Mouse (Mus musculus): ENCODE results near the gene Ppp4r1.

The Ppp4r1 gene

GRCm38 (mm10) chr17:65865265-65865664 is 82.9 kb downstream of the Ppp4r1 start:
- no peak for DNase-seq

GRCm38 (mm10) chr17:65866201-65866600 is 83.8 kb downstream of the Ppp4r1 start:
- no peak for DNase-seq

- no peak for DNase-seq
Measured at GRCm38 (mm10) chr17:65867996-65868395, 85.6 kb downstream of the Ppp4r1 start.

- DNase-seq = no peak
Measured at GRCm38 (mm10) chr17:65869720-65870119, 87.3 kb downstream of the Ppp4r1 start.

GRCm38 (mm10) chr17:65870146-65870545 is 87.8 kb downstream of the Ppp4r1 start:
- DNase-seq = peak; percentile 88

GRCm38 (mm10) chr17:65871641-65872041 is 89.3 kb downstream of the Ppp4r1 start:
- DNase-seq = no peak

DNA sequence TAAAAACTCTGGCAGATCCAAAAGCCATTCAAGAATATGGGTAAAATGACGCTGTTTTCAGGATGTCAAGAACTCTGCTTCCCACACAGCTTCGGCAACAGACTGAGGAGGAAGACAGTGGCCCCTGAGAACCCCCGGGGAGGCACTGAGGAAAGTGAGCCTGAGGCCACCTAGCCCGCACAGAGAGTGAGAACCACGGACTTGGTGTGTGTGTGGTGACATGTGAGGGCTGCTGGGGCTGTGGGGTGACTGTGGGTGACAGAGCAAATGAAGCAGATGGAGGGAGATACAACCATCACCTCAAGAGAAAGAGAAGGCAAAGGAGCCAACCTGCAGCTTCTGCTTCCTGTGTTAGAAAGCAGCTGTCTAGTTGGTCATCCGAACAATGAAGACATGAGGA is 89.7 kb downstream of the Ppp4r1 start:
- peak; percentile 18 for DNase-seq

DNA sequence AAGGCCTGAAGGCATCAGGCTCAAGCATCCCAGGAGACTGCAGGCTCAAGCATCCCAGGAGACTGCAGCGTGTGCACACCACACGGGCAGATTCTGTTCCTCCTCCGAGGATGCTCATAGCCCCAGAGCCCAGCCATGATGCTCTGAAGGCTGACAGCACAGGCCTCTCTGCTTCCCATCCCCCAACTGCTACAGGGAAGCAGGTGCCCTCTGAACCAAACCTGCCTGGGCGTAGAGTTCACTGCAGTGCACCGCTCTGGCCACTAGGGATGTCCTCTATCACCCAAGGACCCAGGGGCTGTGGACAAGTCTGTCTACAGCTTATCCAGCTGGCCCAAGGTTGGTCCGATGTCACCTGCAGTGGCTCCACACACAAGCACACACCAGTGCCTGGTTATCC is 90.3 kb downstream of the Ppp4r1 start:
- peak; percentile 77 for DNase-seq

DNA sequence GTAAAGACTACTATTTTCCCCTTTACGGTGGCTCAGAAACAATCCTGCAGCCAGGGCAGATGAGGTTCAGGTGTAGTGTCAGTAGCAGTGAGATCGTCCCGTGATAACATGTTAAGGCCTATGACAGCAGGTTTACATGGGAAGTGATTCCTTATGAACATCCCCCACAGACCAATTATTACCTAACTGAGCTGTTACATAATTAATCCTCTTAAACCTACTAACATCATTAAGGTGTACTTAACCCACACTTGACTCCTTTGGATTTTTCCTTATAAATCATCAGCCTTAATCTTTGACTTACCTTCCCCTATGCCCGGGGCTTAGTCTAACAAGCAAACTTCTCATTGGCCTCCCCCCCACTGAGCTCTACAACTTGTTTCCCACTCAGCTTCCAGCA is 90.8 kb downstream of the Ppp4r1 start:
- DNase-seq = no peak

DNA sequence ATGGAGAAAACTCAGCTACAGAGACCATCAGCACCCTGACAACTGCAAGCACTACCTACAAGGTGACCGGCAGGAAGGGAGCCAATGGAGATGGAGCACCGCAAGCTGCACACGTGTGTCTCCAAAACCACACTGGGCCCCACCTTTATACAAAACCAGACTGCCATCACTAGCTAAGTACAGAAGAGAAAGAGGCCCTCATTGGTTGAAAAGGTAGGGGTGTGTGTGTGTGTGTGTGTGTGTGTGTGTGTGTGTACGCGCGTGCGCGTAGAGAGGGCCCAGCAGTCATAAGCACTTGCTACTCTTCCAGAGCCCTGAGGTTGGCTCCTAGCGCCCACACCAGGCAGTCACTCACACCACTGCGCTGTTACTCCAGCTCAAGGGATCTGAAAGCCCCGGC is 91.5 kb downstream of the Ppp4r1 start:
- DNase-seq = peak; percentile 10

- no peak for DNase-seq
Measured at GRCm38 (mm10) chr17:65877026-65877425, 94.7 kb downstream of the Ppp4r1 start.

GRCm38 (mm10) chr17:65884061-65884669 is 101.8 kb downstream of the Ppp4r1 start:
- DNase-seq = peak; percentile 58

GRCm38 (mm10) chr17:65884691-65885397 is 102.5 kb downstream of the Ppp4r1 start:
- DNase-seq = peak; percentile 99

- DNase-seq = no peak
Measured at GRCm38 (mm10) chr17:65885398-65885696, 103.0 kb downstream of the Ppp4r1 start.

GRCm38 (mm10) chr17:65885697-65886529 is 103.5 kb downstream of the Ppp4r1 start, which contains the start of gene Ralbp1:
Ralbp1 (minus strand) TSS chr17:65885798.
- DNase-seq = peak; percentile 19

GRCm38 (mm10) chr17:65886571-65886970 is 104.2 kb downstream of the Ppp4r1 start:
- no peak for DNase-seq

DNA sequence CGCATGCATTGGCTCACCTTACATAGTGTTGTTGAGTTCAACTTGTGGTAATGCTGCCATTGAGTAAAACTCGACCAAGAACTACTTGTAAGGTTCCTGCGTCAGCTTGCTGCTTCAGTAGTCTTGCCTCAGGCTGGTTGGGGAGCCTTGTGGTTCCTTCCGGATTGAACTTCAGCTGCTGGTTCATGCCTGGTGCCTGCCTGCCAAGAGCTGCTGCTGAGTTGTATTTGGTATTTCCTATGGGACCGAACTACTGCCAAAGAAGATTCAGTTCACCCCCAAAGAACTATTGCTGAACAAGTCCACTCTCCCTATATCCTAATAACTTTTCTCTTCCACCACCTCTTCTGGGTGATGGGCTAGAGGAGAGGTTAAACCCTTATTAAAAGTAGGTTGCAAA is 107.1 kb downstream of the Ppp4r1 start:
- no peak for DNase-seq
